Mouse (Mus musculus) liver (tissue): ENCODE results near the gene Dnajc6.
A peak's percentile ranks its signal among the peaks of the same experiment; 100 is the strongest.

Experiments
- DNase-seq: peaks from one replicate; pipeline ENCODE4 v3.0.0-alpha.2; 2020; ENCODE audit warnings: mixed read lengths

Dnajc6 gene

DNA sequence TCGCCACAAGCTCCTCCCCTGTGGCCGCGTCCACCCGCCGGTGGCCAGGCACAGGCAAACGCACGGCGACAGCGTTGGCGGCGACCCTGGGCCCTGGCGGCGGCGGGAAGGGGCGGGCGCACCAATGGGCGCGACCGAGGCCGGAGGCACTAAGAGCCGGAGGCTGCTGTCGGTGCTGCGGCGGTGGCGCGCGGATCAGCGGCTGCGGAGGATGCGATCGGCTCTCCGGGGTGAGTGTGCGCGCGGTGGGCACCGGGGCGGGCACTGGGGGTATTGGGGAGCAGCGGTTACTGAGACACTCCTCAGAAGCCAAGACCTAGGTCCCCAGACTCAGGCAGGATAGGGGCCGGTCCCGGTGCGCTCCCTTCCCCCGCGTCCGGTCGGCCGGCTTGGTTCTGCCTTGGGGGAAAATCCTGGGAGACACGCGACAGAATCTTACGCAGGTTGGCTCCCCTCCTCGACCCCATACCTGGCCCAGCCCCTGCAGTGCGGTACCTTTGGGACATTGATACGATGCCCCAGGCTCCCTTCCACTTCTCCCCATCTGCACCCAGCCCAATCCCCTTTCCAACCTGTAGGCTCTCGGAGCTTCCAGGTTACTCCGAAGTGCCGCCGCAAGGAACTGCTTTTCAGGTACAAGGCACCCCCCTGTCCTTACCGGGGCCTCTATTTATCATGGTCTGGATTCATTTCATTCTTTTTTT is at the start of gene Dnajc6:
Gene Dnajc6, plus strand, starts transcription at position 115 of the 704 bp plus-strand sequence.
- DNase-seq = peak; percentile 4

DNA sequence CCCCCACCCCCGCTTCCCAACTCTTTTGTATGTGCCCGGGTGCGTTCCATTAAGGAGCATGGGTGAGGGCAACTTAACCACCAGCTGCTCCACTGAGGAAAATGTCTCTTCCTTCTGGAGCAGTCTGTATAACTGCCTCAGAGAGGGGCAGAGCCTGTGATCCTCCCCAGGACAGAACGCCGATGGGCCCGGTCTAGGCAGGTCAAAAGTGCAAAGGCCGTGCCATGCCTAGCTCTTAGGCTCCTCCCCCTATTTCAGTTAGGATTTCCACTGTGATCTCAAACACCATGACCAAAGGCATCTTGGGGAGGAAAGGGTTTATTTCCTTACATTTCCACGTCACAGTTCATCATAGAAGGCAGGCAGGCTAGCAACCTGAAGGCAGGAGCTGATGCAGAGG is 47.7 kb upstream of the Dnajc6 start:
- DNase-seq = no peak

DNA sequence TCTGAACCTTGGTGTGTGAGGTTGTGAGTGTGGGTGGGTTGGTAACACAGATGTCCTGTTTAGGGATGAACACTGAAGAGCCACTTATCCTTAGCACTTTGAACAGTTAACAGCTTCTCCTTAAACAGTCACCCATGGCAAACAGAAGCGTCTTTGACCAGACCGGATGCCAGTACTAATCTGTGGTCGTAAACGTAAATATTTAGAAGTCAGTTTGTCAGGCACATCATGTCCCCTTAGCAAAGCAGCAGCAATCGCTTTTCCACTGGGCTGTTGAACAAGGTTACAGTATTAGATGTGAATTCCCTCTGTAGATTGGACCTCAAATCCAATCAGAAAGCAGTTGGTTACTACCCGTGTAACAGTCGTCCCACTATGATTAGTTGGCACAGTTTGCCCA is 47.1 kb upstream of the Dnajc6 start:
- no peak for DNase-seq

DNA sequence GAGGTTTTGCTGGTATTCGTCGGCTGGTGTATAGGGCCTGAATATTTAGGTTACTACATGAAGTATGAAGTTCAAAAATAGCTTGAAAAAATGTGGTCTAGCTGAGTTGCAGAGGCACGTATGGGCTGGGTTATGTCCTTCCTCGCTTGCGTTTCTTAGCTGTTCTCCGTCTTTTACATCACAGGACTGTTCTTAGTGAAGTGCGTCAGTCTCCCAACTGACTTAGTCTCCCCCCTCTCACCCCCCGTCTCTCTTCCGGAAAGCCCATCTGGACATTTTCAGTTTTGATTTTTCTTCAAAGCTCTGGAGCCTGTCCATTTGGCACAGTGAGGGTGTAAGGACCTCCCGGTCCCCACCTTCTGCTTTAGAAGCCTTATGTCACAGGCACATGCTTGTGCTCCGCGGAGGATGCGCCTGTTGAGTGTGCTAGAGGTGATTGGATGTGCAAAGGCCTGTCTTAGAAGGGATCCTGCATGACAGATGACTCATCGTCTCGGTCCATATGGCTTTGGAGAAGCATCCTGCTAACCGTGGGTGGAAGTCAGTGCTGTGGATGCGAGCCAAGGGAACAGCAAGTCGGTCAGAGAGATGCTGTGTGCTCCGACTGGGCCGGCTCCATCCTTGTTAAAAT is 46.2 kb upstream of the Dnajc6 start:
- DNase-seq = no peak

DNA sequence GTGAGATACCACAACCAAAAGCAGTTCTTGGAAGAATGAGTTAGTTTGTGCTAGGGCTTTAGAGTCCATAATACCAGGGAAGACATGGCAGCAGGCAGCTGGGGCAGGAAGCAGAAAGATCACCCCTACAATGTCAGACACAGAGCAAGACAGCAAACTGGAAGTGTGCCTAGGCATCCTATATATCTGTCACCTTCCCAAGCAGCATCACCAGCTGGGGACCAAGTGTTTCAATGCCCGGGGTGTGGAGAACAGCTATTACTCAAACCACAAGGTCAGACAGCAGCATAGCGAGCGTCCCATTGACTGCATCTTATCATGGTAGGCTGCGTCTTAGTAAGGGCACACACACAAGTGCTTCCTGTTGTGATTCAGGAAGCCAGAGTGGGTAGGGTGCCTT is 45.4 kb upstream of the Dnajc6 start:
- no peak for DNase-seq

DNA sequence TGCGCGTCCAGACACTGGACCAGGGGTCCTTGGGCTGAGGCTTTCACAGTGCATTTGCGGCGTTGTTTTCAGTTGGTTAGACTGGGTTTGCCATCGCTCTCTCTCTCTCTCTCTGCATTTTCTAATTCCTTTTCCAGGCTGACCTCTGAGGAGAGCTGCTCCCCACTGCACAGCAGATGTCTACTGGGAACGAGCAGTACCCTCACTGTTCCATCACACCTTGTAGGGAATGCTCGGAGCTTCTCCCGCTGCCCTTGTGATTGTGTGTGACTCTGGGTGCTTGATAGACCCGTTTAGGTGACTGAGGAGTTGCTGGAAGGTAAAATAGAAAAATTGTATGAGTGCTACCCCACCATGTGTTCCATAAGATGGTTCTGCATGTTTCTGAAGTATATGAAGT is 43.6 kb upstream of the Dnajc6 start:
- DNase-seq = no peak

DNA sequence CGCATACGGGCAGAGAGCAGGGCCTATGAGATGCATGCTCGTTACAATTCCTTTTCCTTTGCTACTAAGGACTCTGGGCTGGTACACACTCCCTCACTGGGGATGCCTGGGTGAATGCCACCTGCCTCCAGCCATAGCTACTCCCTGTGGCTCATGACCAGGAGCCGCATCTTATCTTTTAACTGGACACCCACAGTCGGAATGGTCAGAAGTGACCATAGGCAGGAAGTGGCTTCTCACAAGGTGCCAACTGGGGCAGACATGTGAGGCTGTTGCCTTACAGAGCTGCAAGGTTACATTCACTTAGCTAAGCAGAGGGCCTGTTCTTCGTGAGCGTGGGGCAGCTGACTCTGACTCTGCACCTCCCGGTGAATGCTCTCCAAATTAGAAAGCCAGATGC is 39.3 kb upstream of the Dnajc6 start:
- DNase-seq = no peak

DNA sequence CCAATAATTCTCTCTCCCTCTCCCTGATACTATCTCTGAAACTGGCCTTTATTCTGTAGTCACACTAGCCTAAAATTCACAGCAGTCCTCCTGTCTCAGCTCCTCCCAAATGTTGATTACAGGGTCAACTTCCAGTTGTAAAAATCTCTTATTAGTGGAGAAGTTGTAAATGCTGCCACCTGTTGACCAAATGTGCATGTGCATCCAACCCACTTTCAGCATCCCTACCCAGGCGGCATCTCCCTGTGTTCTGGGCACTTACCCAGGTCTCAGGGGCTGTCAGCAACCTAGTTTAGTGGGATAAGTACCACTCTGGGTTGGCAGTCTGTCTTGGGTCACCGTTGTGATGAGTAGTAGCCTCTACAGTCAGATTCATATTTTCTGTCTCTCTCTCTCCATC is 38.1 kb upstream of the Dnajc6 start:
- DNase-seq = peak; percentile 18

DNA sequence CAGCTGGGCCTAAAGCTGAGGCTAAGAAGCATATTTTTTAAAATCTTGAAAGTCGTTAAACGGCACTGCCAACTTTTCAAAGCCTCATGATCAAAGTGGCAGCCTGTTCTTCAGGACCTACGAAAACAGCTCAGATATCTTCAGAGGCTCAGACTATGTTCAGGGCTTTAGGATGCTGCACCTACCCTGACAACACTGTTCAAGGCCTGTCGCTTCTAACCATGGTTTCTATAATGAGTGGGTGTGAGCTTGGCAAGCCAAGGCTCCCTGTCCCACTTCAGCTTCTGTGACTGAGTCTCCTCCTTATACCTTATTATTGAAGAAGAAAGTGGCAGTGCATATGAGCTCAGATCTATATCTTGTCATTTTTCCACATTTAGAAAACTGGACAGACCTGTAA is 37.1 kb upstream of the Dnajc6 start:
- DNase-seq = no peak

DNA sequence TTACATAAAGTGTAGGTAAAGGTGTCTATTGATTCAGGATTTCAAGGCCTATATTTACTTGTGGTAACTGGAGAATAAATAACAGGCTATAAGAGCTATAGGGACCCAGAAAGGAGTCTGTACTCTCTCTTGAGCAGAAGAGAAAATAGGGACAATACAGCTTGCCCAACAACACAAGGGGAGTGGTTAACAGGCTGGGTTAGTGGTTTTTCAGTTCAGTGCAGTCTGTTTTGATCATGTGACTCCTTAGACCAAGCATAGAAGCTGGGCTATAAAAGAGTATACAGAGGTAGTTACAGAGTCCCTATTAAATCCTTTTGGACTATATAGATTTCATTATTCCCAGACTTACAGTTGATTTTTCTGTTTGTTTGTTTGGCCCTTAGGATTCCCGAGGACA is 36.3 kb upstream of the Dnajc6 start:
- no peak for DNase-seq

DNA sequence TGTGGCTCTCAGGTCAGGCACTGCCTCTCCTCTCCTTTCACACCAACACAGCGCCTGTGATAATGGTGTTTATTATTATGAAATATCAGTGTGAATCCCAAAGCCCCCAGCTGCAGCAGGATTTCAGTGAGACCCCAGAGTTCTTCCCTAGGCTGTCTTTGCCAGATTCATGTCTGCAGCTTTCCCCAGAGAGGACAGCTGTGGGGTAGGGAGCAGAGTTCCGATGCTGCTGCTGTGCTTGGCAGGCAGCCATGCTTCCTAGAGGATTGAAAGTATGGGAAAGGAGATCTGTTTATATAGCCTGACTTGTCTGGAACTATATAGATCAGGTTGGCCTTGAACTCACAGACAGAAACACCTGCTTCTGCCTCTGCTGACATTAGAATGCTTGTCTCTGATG is 34.4 kb upstream of the Dnajc6 start:
- DNase-seq = no peak

DNA sequence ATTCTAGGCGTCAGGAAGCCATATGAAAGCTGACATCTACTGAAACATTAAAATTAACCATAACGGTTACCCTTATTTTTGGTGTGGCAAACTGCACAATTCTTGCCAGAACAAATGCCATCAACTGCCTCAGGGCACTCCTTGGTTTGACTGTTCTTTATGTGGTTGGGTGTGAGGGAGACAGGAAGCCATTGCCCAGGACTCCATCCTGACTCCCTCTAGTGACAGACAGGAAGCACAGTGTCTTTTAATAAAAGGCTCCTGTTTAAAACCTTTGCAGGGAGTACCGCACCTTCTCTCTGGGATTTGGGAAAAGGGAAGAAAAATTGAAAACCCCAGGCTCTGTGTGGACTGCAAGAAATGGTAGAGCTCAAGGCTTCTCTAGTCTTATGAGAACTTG is 30.2 kb upstream of the Dnajc6 start:
- no peak for DNase-seq

DNA sequence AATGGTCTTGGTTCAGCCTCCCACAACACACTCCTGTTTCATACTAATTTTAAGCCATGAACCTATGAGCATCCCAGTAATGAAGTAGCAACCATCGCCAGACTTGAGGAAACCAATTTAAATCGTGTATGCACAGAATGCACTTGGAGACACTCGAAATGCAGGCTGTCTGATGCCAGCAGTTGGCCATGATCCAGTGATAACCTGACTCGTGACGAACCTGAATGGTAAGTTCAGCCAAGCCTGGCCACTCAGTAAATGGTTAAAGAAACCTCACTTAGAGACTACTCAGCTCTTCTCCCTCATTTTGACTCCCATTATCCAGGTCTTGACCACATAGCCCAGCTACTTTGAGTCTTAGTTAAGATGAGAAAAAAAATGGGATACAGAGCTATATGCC is 27.2 kb upstream of the Dnajc6 start:
- no peak for DNase-seq

DNA sequence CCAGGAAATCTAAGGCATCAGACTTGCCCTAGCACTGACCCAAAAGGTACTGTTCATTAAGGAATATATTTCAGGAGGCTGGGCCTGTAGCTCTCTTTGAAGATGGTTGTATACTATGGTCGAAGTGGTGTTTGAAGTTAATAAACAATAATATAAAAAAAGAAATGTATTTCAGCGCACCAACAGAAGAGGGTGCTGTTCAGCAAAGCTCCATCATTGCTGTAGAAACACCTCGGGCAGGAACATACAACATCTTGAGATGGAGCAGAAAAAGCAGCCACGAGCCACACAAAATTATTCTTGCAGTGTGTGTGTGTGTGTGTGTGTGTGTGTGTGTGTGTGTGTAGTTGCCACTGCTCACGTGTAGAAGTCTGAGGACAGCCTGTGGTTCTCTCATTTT is 25.9 kb upstream of the Dnajc6 start:
- no peak for DNase-seq

DNA sequence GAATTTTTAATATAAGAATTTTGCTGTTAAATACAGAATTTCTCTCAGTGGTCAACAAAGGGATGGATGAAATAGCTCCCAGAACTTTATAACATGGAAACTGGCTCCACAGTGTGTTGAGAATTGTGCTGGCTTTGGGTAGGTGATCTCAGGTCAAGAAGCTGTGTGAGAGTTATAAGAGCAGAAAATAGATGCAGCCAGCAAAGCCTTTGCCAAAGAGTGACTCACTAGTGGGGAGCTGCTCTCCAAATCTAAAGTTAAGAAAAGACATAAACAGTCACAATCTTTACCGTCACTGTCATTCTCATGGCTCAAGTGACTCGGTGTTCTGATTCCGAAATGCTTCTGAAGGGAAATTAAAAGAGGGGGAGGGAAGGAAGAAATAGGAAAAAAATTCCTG is 23.7 kb upstream of the Dnajc6 start:
- no peak for DNase-seq

DNA sequence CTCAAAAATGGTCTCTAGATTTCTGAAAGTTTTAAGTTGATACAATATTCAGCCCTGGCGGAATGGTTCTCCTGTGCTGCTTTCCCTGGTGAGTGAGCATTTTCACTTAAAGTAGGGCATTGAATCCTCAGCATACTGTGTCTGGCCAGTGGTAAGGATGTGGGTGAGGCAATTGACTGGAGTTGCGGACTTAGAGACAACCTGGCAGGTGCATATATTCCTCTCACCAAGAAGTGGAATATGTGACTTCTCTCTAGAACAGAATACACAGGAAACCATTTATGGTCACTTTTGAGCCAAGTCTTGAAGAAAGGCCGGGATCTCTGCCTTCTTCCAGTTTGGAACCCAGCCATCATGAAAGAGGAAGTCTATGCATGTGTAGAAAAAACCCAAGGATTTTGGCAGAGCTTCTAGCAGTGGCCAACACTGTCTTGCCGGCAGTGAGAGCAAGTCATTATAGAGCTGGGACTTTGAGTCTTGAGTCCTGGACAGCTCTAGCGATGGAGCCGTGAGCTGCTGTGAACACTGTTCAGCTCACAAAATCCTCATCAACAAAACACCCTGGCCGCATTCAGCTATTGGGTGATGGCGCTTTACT is 6.0 kb upstream of the Dnajc6 start:
- DNase-seq = no peak

DNA sequence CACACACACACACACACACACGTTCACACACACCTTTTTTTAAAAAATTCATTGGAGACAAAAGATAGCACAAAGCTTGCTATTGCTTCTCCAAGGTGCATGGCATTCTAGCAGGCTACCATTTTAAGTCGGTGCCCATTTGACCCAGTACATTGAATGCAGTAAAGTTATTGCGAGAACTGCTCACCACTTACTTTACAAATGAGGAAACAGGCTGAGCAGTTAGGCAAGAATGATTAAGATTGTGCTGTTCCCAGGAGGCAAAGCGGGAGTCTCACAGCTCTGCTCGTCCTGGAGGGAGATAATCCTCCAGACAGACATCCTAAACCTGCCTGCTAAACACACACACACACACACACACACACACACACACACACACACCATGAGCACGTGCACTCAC is 4.7 kb upstream of the Dnajc6 start:
- no peak for DNase-seq

DNA sequence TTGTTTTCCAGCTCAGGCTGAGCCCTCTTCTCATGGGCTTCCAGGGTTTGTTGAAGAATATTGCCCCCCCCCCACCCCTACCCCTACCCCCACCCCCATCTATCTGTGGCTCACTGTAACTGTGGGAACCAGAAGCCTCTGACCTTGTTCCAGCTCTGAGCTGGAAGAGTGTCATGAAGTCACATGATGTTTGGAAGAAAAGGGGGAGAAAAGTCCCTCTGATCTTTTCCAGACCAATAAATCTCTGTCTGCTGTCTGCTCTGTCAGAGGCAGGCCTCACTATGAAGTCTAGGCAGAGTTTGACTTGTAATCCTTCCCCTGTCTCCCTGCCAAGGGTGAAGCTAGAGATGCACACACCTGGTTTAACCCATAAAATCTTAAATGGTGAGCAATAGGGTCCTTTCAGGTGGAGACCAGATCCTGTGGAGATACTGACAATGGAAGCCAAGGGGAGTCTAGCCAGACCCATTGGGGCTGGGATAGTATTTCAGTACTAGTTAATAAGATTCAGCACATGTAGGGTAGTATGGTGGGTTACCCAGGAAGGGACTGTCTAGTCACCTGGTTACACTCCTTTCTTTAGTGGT is 2.7 kb upstream of the Dnajc6 start:
- DNase-seq = no peak

DNA sequence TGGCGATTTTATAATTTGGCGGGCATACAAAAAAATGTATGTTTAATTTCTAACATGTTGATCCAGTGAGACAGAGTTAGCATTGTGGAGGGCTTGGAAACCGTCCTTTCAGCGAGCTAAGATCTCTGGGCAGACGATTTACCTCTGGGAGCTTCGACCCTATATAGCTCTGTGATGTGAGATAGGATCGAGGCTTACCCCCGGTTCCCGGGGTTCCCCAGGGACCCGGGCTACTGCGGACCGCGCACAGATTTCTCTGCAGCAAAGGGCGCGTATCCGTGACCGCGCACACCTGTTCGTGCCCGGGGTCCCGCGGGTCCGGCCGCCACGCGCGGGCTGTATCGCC is 287 bp upstream of the Dnajc6 start:
- DNase-seq = no peak

DNA sequence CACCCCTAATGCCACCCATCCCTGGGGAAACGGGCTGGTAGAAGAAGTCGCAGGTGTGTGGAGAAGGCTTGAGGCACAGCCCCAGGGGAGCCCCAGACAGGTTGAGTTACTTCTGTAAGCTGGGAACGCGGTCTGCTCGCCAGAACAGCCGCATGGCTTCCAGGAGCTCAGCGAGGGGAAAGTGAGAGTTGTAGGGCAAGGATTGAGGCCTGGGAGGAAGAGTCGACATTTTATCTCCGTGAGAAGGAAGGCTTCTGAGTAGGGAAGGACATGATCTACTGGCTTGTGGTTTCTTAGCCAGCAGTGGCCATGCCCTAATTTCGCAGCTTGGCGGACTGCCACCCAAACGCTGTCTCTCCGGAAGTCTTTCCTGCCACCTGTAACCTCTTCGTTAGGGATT is 888 bp downstream of the Dnajc6 start:
- DNase-seq = no peak

DNA sequence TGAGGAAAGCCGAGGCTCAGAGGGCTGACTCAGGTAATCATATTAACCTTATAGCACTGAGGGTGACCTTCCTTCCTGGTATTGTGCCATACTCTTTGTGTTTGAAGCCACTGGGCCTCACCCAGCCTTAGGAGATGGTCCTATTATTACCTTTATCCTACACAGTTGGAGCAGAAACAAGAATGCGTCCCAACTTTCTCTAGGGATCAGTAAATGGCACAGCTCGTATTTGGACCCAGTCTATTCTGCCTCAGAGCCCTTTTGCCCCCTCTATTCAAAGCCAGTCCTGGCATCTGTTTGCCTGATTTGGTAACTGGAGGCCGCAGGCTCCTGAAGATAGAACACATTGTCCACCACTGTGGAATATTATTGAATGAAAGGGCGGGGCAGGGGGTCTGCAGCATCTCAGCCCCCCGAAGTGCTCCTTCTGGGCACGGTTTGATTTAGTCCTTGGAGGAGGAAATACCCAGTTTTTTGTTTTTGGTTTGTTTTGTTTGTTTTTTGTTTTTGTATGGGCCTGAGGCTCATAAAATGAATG is 8.1 kb downstream of the Dnajc6 start:
- DNase-seq = no peak

DNA sequence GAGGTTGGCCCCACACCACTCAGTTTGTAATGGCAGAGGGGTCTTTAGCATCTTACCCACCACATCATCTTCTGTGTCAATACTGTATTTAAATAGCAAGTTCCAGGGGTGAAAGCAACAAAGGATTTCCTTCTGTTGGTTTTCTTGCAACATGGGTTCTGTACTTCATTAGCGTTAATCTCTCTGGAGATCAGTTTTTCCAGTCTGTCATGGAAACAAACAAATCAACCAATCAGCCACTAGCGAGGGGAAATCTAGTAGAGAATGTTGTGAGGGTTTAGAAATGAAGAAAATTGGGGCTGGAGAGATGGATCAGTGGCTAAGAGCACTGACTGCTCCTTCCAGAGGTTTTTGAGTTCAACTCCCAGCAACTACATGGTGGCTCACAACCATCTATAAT is 9.5 kb downstream of the Dnajc6 start:
- no peak for DNase-seq

DNA sequence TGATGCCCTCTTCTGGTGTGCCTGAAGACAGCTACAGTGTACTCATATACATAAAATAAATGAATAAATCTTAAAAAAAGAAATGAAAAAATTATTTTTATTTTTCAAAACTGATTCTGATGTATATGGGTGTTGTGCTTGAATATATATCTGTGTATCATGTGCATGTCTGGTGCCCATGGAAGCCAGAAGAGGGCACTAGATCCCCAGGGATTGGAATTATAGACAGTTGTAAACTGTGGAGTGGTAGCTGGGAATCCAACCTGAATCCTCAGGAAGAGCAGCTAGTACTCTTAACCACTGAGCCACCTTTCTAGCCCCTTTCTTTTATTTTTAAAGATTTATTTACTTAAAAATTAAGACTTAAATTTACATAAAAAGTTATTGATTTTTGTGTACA is 9.9 kb downstream of the Dnajc6 start:
- DNase-seq = no peak
